Mouse (Mus musculus) hindlimb bud, embryonic 11.5 days (tissue): Measurements from ENCODE around the gene Ggt5.
A peak's percentile ranks its signal among the peaks of the same experiment; 100 is the strongest.
"Not testable (repeated sequence)": the region's sequence is repeated elsewhere in the genome, so short reads cannot be mapped to it uniquely, and the experiment has no call there.

Source experiments
- DNase-seq: peaks from one replicate; pipeline ENCODE4 v3.0.0-alpha.2; 2012; ENCODE audit warnings: low read depth, low spot score; ENCODE audit errors: extremely low spot score

Gene Ggt5

GRCm38 (mm10) chr10:75589129-75589528 is at the start of gene Ggt5:
Gene Ggt5, plus strand, starts transcription at chr10:75589340.
- no peak for DNase-seq

GRCm38 (mm10) chr10:75547901-75548300 is 41.2 kb upstream of the Ggt5 start:
- peak; percentile 16 for DNase-seq

- peak; percentile 14 for DNase-seq
Measured at GRCm38 (mm10) chr10:75548486-75548885, 40.7 kb upstream of the Ggt5 start.

- DNase-seq: no peak
Measured at GRCm38 (mm10) chr10:75549886-75550285, 39.3 kb upstream of the Ggt5 start.

GRCm38 (mm10) chr10:75551175-75551574 is 38.0 kb upstream of the Ggt5 start:
- no peak for DNase-seq

- no peak for DNase-seq
Measured at GRCm38 (mm10) chr10:75552106-75552505, 37.0 kb upstream of the Ggt5 start.

- DNase-seq: no peak
Measured at GRCm38 (mm10) chr10:75552701-75553450, 36.3 kb upstream of the Ggt5 start.

- no peak for DNase-seq
Measured at GRCm38 (mm10) chr10:75554090-75554489, 35.0 kb upstream of the Ggt5 start.

- DNase-seq: no peak
Measured at GRCm38 (mm10) chr10:75555557-75555956, 33.6 kb upstream of the Ggt5 start.

- DNase-seq: no peak
Measured at GRCm38 (mm10) chr10:75556026-75556425, 33.1 kb upstream of the Ggt5 start.

GRCm38 (mm10) chr10:75558515-75558914 is 30.6 kb upstream of the Ggt5 start:
- DNase-seq: no peak

- DNase-seq: no peak
Measured at GRCm38 (mm10) chr10:75559041-75559675, 30.0 kb upstream of the Ggt5 start.

GRCm38 (mm10) chr10:75559676-75560548 is 29.2 kb upstream of the Ggt5 start, which contains the start of gene Lrrc75b:
Gene Lrrc75b, minus strand, starts transcription at chr10:75560330.
- DNase-seq: no peak

- no peak for DNase-seq
Measured at GRCm38 (mm10) chr10:75560549-75560899, 28.6 kb upstream of the Ggt5 start.

- no peak for DNase-seq
Measured at GRCm38 (mm10) chr10:75561071-75561654, 28.0 kb upstream of the Ggt5 start, which contains the start of gene Ggt1. Gene Ggt1, plus strand, starts transcription at chr10:75561604.

- no peak for DNase-seq
Measured at GRCm38 (mm10) chr10:75562596-75562995, 26.5 kb upstream of the Ggt5 start.

GRCm38 (mm10) chr10:75564687-75565265 is 24.4 kb upstream of the Ggt5 start:
- DNase-seq: no peak

- DNase-seq: no peak
Measured at GRCm38 (mm10) chr10:75565436-75565835, 23.7 kb upstream of the Ggt5 start.

GRCm38 (mm10) chr10:75565906-75566305 is 23.2 kb upstream of the Ggt5 start:
- no peak for DNase-seq

- no peak for DNase-seq
Measured at GRCm38 (mm10) chr10:75566321-75566720, 22.8 kb upstream of the Ggt5 start.

- not testable (repeated sequence) for DNase-seq
Measured at GRCm38 (mm10) chr10:75566765-75567164, 22.4 kb upstream of the Ggt5 start.
